Mouse (Mus musculus) hindbrain, embryonic 14.5 days (tissue): ENCODE measurements around the gene Cldn20. TPM values are rescaled to one million over a fixed set of nuclear protein-coding genes. Genes with fewer than 3 reads are reported as not detected.

Experiments
- ATAC-seq: fragments of 200-750 bp; cut with Nextera tagmentation; 2 replicates; pipeline ENCODE4 v1.8.0; 2017; ENCODE audit warnings: moderate number of reproducible peaks, mild to moderate bottlenecking, moderate TSS enrichment, moderate library complexity; ENCODE audit not compliant: low FRiP score
- DNase-seq: peaks from one replicate; pipeline ENCODE4 v3.0.0-alpha.2; 2015; ENCODE audit warnings: low spot score
- H3K27ac ChIP-seq: fragments of 300-500 bp; sonication (generic); 2 replicates; pipeline ENCODE4 v1.5.1; 2014; ENCODE audit warnings: mild to moderate bottlenecking, moderate library complexity
- H3K27me3 ChIP-seq: fragments of 300-500 bp; sonication (generic); 2 replicates; pipeline ENCODE4 v1.6.1; 2014; ENCODE audit warnings: mild to moderate bottlenecking, low read length, mixed read lengths; ENCODE audit not compliant: control insufficient read depth, insufficient read depth
- H3K36me3 ChIP-seq: fragments of 300-500 bp; sonication (generic); replicated peaks from 2 replicates; pipeline ENCODE4 v1.6.1; 2014; ENCODE audit not compliant: control insufficient read depth, insufficient read depth
- H3K4me1 ChIP-seq: fragments of 300-500 bp; sonication (generic); replicated peaks from 2 replicates; pipeline ENCODE4 v1.6.1; 2014; ENCODE audit warnings: antibody characterized with exemption, low read length, mixed read lengths; ENCODE audit not compliant: control insufficient read depth, insufficient read depth
- H3K4me2 ChIP-seq: fragments of 300-500 bp; sonication (generic); replicated peaks from 2 replicates; pipeline ENCODE4 v1.6.1; 2014; ENCODE audit warnings: mild to moderate bottlenecking, moderate library complexity
- H3K4me3 ChIP-seq: fragments of 300-500 bp; sonication (generic); replicated peaks from 2 replicates; pipeline ENCODE4 v1.5.1; 2014; ENCODE audit warnings: mild to moderate bottlenecking, low read length
- H3K9ac ChIP-seq: fragments of 300-500 bp; sonication (generic); 2 replicates; pipeline ENCODE4 v1.6.1; 2014
- H3K9me3 ChIP-seq: fragments of 300-500 bp; sonication (generic); 2 replicates; pipeline ENCODE4 v1.6.1; 2016; ENCODE audit warnings: low read length; ENCODE audit not compliant: control insufficient read depth
- WGBS: fragments of 180-500 bp; shearing (Covaris S2); extraction: QIAGEN DNeasy Blood & Tissue Kit; methylation state at CpG from one replicate; pipeline ENCODE4 v1.1.7; 2014; 5-methylcytosine and 5-hydroxymethylcytosine counted together
- polyA plus RNA-seq: library from polyadenylated mRNA; unstranded; fragments of >200 nt; fragmentation: Nextera tagmentation; extraction: Ambion mirVana; gene quantifications from 2 replicates; pipeline ENCODE4 v1.2.1, GENCODE M21; 2014

Gene Cldn20
- polyA plus RNA-seq, 1 experiment from 2014 or later = 0.54 TPM

GRCm38 (mm10) chr17:3496080-3496479, 36.3 kb upstream of the Cldn20 start:
- H3K4me1 ChIP-seq = no peaks in the 10 kb centered on the region
- H3K36me3 ChIP-seq = no peaks in the 10 kb centered on the region
- H3K4me2 ChIP-seq = no peak overlapping the region
- no peak overlapping the region for H3K9ac ChIP-seq
- H3K27ac ChIP-seq = no peak overlapping the region
- no peaks in the 10 kb centered on the region for H3K9me3 ChIP-seq
- H3K27me3 ChIP-seq = no peaks in the 10 kb centered on the region
- 96% methylated on average over 3 of the region's 3 CpGs for WGBS
- no peak overlapping the region for H3K4me3 ChIP-seq
- no peak for DNase-seq
- no peak for ATAC-seq

GRCm38 (mm10) chr17:3498086-3498485, 34.3 kb upstream of the Cldn20 start:
- H3K4me3 ChIP-seq = no peak overlapping the region

GRCm38 (mm10) chr17:3498580-3498979, 33.8 kb upstream of the Cldn20 start:
- no peaks in the 10 kb centered on the region for H3K36me3 ChIP-seq
- 94% methylated on average over 3 of the region's 3 CpGs for WGBS
- H3K4me1 ChIP-seq = no peaks in the 10 kb centered on the region
- H3K9me3 ChIP-seq = no peaks in the 10 kb centered on the region
- H3K9ac ChIP-seq = no peak overlapping the region
- ATAC-seq (no peak), DNase-seq (no peak)
- H3K4me2 ChIP-seq = no peak overlapping the region
- H3K27ac ChIP-seq = no peak overlapping the region
- no peak overlapping the region for H3K4me3 ChIP-seq
- H3K27me3 ChIP-seq = no peaks in the 10 kb centered on the region

More at GRCm38 (mm10) chr17:3498086-3498485, 34.3 kb upstream of the Cldn20 start:
- Histone ChIP-seq H3K9me3 (no peaks in the 10 kb centered on the region), H3K9ac (no peak overlapping the region), H3K27me3 (no peaks in the 10 kb centered on the region), H3K4me1 (no peaks in the 10 kb centered on the region), H3K27ac (no peak overlapping the region), H3K36me3 (no peaks in the 10 kb centered on the region), H3K4me2 (no peak overlapping the region)
- DNase-seq (peak; percentile 40), ATAC-seq (no peak)
- 35% methylated on average over 3 of the region's 3 CpGs for WGBS

GRCm38 (mm10) chr17:3499468-3499867, 32.9 kb upstream of the Cldn20 start:
- ATAC-seq = no peak
- Histone ChIP-seq H3K4me3 (no peak overlapping the region), H3K4me2 (no peak overlapping the region), H3K9me3 (no peaks in the 10 kb centered on the region), H3K27ac (no peak overlapping the region), H3K4me1 (no peaks in the 10 kb centered on the region), H3K9ac (no peak overlapping the region), H3K36me3 (no peaks in the 10 kb centered on the region), H3K27me3 (no peaks in the 10 kb centered on the region)
- no peak for DNase-seq
- WGBS = 93% methylated on average over 8 of the region's 8 CpGs

- no peak overlapping the region for H3K4me2 ChIP-seq
- no peak overlapping the region for H3K9ac ChIP-seq
- H3K27me3 ChIP-seq = no peaks in the 10 kb centered on the region
- no peaks in the 10 kb centered on the region for H3K4me1 ChIP-seq
- no peaks in the 10 kb centered on the region for H3K9me3 ChIP-seq
- ATAC-seq (no peak), DNase-seq (no peak)
- H3K27ac ChIP-seq = no peak overlapping the region
- no peaks in the 10 kb centered on the region for H3K36me3 ChIP-seq
- H3K4me3 ChIP-seq = no peak overlapping the region
- WGBS = 95% methylated on average over 6 of the region's 6 CpGs
These were observed 32.3 kb upstream of the Cldn20 start for GRCm38 (mm10) chr17:3500076-3500475.

GRCm38 (mm10) chr17:3500936-3501335, 31.4 kb upstream of the Cldn20 start:
- Histone ChIP-seq H3K9ac (no peak overlapping the region), H3K4me1 (no peaks in the 10 kb centered on the region), H3K27ac (no peak overlapping the region), H3K4me3 (no peak overlapping the region), H3K4me2 (no peak overlapping the region), H3K9me3 (no peaks in the 10 kb centered on the region), H3K27me3 (no peaks in the 10 kb centered on the region), H3K36me3 (no peaks in the 10 kb centered on the region)
- DNase-seq (no peak), ATAC-seq (no peak)
- 92% methylated on average over 4 of the region's 4 CpGs for WGBS

- no peak overlapping the region for H3K9ac ChIP-seq
- H3K4me2 ChIP-seq = no peak overlapping the region
- no peak overlapping the region for H3K27ac ChIP-seq
- no peaks in the 10 kb centered on the region for H3K9me3 ChIP-seq
- H3K4me3 ChIP-seq = no peak overlapping the region
- DNase-seq (no peak), ATAC-seq (no peak)
- H3K27me3 ChIP-seq = no peaks in the 10 kb centered on the region
- H3K36me3 ChIP-seq = no peaks in the 10 kb centered on the region
- WGBS = 70% methylated on average over 1 of the region's 1 CpGs
- no peaks in the 10 kb centered on the region for H3K4me1 ChIP-seq
These were observed 26.6 kb upstream of the Cldn20 start for GRCm38 (mm10) chr17:3505711-3506110.

- no peaks in the 10 kb centered on the region for H3K27me3 ChIP-seq
- no peak for DNase-seq
- H3K4me1 ChIP-seq = no peaks in the 10 kb centered on the region
- H3K9ac ChIP-seq = no peak overlapping the region
- no peak overlapping the region for H3K27ac ChIP-seq
- H3K4me3 ChIP-seq = no peak overlapping the region
- 94% methylated on average over 8 of the region's 8 CpGs for WGBS
- no peak for ATAC-seq
- H3K36me3 ChIP-seq = no peaks in the 10 kb centered on the region
- H3K9me3 ChIP-seq = no peaks in the 10 kb centered on the region
- H3K4me2 ChIP-seq = no peak overlapping the region
These were observed 25.8 kb upstream of the Cldn20 start for GRCm38 (mm10) chr17:3506508-3506907.

GRCm38 (mm10) chr17:3509841-3510240, 22.5 kb upstream of the Cldn20 start:
- no peak overlapping the region for H3K4me3 ChIP-seq
- H3K4me1 ChIP-seq = no peaks in the 10 kb centered on the region
- no peaks in the 10 kb centered on the region for H3K27me3 ChIP-seq
- ATAC-seq = peak; percentile 71; the same call in 1 of the 2 replicates
- H3K4me2 ChIP-seq = no peak overlapping the region
- no peak overlapping the region for H3K27ac ChIP-seq
- WGBS = 17% methylated on average over 1 of the region's 1 CpGs
- H3K9ac ChIP-seq = no peak overlapping the region
- H3K9me3 ChIP-seq = no peaks in the 10 kb centered on the region
- peak; percentile 73 for DNase-seq
- H3K36me3 ChIP-seq = no peaks in the 10 kb centered on the region

GRCm38 (mm10) chr17:3514316-3514715, 18.0 kb upstream of the Cldn20 start:
- no peaks in the 10 kb centered on the region for H3K4me1 ChIP-seq
- WGBS = 91% methylated on average over 5 of the region's 5 CpGs
- no peak overlapping the region for H3K4me3 ChIP-seq
- no peak overlapping the region for H3K27ac ChIP-seq
- H3K27me3 ChIP-seq = no peaks in the 10 kb centered on the region
- H3K9me3 ChIP-seq = no peaks in the 10 kb centered on the region
- no peak for DNase-seq
- ATAC-seq = no peak
- H3K9ac ChIP-seq = no peak overlapping the region
- H3K36me3 ChIP-seq = peaks cover 5% of the 10 kb centered on the region; the same call in 1 of the 2 replicates
- no peak overlapping the region for H3K4me2 ChIP-seq
